Mouse (Mus musculus) urinary bladder, adult 2 months (tissue): ENCODE measurements at regions not wholly inside any gene's neighbourhood (a gene's known extent, or its start where the extent isn't known, plus 50 kb on each side); places are given as distances from the start of the nearest gene placed in this dataset.

Experiments
- DNase-seq: peaks from one replicate; pipeline ENCODE4 v3.0.0; 2022; ENCODE audit warnings: low spot score

DNA sequence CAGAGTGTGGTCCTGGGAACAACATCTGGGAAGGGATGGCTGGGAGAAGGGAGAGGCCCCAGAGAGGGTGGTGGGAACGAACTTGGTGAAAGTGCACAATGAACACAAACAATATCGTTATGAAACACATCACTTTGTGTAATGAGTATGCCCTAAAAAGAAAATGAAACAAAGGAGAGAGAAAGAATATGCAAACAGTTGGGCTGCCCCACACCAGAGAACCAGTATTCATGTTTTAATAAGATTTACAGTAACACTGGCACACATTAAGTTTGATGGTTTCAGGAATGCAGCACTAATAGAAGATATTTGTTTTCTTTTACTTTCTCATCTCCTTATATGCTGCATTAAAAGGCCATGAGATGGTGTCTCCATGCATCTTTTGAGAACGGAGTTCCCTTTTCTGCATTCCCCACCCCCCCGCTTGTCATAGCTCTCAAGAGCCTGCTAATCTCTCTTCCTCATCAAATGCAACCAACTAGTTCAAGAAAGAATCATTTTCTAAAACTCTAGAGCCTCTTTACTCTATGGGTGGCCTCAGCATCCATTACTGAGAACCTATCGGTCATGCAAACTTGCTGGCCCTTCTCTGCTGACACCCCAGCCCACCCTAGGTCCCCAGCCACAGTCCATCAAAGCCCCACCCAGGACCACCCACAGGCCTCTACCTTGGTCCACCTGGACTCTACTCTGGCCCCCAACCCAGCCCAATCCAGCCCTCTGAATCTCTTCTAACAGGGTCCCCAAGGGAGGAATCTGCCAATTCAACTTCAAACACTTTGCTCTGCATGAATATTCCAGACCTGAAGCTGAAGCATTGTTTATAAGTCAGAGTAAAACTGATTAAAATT, 379.0 kb upstream of the Nrp1 start:
- no peak for DNase-seq

DNA sequence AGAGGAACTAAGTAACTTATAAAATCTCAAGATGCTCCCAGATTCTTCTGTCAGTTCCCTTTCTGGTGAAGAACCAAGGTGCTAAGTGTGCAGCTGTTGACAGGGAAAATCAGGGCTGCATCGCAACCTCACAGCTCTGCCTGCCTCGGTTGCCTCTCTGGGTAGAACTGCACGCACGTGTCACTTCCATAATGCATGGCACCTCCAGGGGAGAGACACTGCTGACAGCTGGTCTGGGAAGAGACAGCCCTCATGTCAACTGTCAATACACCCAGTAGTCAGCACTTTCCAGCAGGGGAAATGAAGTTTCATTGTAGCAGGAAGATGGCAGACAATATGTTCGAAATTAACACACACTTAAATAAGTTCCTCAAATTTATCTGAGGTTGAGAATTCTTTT, 376.2 kb upstream of the Nrp1 start:
- DNase-seq, result no peak

DNA sequence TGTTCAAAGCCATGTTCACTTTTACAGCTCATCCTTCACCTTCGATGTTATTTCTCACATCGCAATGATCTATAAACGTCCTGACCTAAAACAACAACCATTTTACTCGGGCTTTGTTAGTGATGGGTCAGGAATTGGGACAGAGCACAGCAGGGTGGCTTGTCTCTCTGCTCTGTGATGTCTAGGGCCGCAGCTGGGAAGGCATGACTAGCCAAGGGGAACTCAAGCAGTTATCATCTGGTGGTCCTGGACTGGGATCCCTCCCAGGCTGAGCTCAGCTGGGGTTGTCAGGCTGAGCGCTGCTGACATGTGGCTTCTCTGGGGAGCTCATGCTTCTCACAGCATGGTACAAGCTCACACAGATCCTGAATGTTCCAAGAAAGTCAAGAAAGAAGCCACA, 372.8 kb upstream of the Nrp1 start:
- no peak for DNase-seq

DNA sequence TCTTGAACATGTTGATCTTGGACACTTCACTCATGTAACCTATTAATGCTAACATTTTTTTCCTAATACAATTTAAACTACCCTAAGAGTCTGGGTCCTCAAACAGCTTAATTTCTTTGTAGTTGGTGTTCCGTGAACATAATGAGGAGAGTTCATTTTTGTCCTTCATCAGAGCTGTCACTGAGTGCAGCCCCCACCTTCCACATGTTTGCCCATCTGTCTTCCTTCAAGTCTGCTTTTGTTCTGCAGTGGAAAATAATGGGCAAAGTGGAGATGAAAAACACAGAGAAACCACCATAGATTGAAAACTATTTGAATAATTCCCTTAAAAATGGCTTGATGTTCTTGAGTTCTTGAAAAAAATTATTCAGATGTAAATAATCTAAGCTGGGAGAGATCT, 369.5 kb upstream of the Nrp1 start:
- DNase-seq, result no peak

DNA sequence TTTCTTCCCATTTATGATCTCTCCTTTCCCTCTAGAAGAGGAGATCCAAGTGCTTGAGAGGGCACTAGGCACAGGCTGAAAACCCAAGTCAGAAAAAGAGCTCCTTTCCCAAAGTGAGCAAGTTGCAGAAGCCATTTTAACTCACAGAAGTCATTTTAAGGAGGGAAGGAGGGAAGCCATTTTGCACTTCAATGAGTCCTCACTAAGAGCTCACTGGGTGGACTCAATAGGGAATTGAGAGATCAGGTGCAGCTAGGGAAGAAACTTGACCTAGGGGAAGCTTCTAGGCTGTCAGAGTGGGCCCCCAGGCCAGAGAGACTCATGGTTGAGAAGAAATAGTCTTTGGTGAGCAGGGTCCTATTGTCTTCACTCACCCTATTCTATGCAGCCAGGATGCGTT, 363.5 kb upstream of the Nrp1 start:
- DNase-seq, result no peak

DNA sequence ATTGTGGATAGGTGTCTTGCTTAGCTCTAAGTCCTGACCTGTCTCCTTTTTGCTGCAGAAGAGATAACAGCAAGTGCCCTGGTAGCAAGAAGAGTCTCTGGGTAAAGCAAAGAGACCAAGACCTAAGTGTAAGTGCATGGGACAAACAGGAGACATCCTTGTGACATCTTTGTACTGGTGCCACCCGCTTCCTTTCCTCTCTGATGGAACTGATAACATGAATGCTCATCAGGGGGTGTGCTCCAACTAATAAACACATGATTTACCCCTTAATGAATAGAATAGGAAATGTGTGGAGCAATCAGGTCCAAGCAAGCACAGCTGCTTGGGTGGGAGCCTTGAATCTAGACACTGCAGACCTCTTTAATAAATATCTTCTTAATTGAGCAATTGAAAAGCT, 362.9 kb upstream of the Nrp1 start:
- DNase-seq, result no peak

DNA sequence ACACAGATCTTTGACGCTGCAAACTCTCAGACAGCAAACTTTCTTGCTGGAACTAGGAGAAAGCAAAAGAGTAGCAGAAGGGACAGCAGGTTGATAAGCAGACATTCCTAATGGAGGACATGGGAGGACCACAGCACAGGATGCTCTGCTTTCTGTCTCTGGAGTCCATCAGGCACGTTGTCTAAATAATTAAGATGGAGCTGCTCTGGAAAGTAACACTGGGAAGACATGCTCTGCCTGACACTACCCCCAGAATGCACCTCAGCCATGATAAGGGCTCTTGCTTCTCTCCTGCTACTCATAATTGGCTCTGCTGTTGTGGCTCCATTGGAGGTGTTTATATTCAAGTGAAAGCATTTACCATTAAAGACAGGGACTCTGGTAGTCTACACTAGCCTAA, 356.0 kb upstream of the Nrp1 start:
- DNase-seq, result no peak

DNA sequence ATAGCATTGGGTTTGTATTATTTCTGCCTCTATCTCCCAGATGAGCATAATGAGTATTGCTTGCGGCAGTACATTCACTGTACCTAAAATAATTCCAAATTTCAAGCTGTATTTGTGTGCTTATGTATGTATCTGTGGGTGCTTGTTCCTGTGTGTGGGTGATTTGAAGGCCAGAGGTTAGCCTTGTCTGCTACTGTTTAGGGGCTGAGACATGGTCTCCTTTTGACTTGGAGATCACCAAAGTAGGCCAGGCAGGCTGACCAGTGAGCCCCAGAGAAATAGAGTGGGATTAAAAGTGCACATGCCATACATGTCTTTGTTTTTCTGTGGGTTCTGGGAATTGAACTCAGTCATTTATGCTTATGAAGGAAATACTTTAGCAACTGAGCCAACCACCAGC, 355.6 kb upstream of the Nrp1 start:
- no peak for DNase-seq

DNA sequence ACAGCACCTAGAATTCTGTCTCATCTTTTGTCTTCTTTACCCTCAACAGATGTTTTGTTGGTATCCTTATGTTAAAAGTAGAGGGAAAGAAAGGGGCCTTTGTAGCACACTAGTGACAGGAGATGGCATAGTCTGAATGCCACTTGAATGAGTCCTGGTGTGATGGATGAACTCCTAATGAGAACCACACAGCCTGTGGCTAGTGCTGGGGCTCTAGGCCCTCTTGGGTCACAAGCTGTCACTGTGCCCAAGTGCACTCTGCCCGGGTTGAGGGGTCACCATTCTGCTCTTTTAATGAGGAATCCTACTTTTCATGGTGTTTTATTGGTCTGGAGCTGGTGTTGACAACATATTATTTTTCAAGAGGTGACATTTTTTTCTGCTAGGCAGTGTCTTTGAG, 355.0 kb upstream of the Nrp1 start:
- DNase-seq, result no peak

DNA sequence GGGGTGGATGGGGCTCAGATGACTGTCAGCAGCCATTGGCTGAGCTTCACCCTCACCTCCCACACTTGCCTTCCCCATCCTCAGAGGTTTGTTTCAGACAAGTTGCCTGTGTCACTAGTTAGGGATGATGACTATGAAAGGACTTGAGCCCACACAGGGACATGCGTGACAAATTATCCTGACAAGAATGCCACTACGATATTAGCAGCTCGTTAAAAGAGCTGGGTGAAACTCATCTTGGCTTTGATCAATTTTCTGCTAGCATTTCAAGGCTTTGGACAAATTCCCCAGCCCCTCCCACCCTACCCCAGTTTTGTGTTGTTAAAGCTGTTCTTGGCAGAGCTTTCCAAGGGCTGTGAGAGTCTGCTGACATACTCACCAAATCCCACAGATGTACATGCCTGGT, 354.5 kb upstream of the Nrp1 start:
- DNase-seq, result no peak

DNA sequence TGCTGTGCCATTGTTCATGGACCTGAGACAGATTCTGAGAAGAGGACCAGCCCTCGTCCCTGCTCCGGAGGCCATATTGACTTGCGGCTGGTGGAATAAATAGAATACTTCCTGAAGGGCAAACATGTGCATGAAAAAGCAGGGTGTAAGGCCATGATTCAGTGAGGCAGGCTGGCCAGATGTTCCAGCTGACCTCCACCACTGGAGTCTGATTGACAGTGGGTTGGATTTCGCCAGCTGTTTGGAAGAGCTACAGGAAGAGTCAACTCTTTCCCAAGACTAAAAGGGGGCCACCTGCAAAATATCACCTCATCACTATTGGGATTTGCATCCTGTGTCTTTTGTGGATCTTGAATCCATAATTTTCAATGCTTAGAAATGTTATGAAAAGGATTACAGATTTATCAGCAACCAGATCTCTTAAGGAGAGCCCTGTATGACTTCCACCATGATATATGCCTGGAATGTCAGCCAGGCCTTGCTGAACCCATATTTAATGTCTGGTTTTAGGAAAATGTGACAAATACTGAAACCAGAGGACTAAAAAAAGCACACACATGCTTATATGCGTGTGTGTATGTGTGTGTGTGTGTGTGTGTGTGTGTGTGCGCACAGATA, 348.9 kb upstream of the Nrp1 start:
- DNase-seq, result no peak

DNA sequence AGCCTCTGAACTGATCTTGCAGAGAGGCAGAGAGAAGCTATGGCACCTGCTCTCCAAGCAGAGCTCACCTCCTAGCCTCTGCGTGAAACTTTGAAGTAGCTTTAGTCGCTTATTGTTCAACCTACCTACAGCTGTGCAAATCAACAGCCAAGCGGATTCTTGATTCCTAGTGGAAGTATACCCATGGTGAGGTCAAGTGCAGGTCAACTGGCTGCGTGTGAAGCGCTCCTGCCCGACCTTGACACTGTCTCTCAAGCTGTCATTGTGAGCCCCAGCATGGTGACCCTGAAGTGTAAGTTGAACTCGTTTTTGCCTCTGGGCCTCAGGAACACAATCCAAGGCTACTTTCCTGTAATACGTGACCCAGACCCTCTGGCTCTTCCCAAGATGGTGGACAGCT, 341.2 kb upstream of the Nrp1 start:
- DNase-seq, result no peak

DNA sequence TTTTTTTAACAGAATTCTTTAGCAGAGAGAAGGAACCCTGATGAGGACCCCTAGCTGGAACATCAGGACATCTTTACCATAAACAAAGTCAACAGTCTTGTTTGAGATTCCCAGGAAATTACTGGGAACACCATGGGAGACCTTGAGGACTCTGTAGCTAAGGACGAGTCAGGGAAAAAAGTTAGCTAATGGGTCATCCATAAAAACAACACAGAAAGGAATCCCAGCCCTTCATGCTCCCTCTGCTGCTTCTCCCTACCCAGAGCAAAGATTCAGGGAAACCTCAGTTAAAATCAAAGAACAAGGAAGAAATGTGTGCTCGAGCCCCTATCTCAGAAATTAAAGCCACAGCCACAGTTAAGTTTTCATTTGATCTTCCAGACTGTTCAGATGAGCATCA, 334.7 kb upstream of the Nrp1 start:
- DNase-seq, result no peak

DNA sequence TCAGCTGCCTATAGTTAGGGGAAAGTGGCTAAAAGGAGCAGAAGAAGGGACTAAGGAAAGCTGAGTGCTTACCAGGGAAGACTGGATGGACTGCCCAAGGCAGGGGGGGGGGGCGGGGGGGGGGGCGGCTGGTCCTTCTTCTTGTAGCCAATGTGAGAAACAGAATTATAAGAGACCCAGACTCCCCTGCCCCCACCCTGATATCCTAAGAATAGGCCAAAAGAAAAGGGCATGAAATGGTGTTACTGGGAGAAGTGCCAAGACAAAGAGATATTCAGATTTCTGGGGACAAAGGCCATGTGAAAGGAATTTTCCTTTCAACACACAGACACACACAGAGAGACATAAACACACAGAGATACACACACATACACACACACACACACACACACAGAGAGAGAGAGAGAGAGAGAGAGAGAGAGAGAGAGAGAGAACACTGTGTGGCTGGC, 333.6 kb upstream of the Nrp1 start:
- DNase-seq, result no peak

DNA sequence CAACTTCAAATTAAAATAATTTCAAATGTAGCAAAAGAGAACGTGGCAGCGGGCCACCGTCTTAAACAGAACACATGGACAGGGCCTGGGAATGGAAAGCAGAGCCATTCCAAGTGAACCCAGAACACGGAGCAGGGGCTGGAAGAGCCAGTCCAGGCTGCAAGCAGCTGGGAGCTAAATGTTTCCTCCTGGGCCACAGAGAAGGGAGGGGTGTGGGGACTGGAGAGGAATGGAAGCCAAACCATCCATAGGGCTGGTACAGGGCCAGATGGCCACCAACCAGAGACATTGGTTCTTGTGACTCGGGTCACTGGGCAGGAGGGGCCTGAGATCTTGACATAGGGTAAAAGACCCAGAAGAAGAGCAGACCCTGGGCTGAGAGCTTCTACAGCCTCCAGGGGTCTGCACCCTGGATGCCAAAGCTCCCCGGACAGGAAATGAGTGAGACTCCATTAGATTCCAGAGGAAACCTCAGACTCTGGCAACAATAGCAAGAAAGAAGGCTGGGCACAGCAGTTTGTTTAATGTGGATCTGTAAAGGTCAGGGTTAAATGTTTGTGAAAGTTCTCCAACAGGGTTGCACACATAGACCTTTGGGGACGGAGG, 333.1 kb upstream of the Nrp1 start:
- DNase-seq, result no peak

DNA sequence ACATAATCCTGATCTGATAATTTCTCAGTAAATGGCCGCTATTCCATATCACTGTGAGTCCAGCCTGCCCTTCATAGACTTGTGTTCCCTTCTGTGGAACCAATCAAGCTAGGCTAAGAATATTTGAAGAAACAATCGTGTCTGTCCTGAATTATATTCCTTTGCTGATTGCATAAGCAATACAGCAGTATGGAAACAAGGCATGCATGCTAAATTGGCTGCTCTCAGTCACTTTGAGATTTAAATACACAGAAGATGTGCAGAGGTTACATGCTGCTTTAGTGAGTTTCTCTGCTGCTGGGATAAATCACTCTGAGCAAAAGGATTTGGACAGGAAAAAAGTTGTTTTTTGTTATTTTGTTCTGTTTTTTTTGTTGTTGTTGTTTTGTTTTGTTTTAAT, 331.4 kb upstream of the Nrp1 start:
- DNase-seq, result no peak

DNA sequence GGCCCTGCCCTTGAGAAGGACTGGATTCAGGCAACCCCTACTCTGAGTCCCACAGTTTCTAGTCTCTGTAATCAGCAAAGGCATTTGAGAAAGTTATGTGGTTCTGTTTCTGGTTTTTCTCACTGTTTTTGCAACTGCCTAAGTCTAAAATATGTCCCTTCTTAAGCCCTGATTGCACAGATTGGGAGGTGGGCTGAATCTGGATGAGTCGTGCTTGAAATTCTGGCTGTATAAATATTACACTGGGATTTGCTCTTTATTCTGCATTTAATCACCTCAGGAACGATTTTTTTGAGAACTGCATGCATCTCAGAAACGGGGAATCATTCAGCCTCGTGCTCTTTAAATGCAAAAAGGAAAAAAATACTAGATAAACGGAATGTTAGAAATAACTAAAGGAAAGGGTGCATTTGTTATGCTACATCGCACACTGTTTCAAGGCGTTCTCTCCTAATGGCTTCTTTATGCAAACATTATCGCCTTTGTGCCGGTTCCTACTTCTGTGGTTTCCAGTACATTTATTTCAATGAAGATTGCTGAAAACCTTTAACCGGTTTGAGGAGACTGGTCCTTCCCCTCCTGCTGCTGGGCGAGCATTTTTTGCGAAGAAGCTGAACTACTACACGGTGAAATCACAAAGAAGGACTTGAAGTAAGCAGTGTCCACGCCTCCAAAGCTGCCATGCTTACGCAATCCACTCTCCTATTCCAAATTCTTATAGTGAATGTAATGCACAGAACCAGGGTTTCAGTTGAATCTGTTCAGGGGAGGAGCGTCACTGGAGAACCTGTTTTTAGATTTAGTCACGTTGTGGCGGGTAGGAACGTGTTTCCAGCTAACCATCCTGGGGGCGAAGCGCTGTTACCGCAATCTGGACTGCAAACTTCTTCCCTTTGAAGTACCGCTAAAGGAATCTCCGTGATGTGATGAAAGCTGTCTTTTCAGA, 327.8 kb upstream of the Nrp1 start:
- no peak for DNase-seq

DNA sequence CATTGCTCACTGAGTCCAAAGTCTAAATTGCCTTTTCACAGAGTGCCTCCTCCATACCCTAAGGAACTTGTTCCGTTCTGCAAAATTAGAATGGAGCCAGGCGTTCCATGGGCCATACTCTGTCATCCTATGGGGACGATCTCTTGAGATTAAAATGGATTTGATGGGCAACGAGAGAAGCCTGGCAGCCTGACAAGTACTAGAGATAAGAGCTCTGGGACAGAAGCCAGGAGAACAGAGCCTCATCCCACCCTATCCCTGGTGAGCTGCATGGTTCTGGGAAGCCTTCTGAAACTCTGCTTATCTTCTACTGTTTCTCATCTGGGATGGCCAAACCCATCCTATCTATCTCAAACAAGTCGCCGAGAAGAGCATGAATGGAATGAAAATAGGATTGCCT, 324.3 kb upstream of the Nrp1 start:
- no peak for DNase-seq

DNA sequence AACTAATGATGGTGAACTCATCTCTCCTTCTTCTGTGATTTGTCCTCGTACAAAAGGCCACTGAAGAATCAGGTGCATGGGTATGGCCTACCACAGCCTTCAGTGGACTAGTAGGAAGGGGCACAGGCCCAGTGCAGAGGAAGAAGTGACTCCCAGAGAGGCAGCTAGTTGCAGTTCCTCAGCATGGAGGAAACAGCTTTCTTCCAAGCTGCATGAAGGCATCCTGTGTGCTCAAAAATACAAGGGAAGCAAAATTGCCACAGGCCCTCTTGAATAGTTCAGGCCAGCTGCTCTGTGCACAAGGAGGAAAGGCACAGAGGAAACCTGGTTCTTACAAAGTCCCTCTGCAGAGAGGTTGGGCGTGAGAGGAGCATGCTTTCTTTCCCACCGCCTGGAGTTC, 322.7 kb upstream of the Nrp1 start:
- no peak for DNase-seq

DNA sequence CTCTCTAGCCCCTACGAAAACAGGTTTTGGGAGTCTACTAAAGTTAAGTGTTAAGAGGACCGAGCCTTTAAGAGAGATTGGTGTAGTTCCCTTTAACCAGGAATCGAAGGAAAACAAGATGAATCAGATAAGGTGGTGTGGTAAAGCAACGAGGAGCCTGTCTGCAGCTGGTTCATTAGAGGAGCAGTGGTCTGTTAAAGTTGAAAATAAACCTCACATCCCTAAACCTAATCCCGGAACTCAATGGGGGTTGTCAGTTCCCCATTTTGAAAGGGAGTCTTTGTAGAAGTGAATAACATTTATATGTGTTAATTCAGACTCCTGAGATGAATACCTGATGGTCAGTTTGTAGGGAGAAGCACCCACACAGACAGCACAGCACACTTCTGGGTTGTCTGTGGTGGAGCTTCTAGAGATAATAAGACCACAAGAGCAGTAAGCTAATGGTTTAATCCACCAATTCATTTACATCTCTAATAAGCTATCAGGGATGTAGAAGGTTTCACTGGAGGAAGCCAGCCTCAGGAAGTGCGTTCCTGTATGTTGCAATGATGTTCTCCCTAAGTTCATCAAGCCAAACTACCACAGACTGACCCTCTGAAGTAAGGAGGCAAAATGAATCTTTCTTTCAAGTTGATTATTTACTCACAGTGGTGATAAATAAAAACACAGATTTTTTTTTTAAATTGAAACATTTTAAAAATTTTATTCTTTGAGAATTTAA, 318.9 kb upstream of the Nrp1 start:
- no peak for DNase-seq

DNA sequence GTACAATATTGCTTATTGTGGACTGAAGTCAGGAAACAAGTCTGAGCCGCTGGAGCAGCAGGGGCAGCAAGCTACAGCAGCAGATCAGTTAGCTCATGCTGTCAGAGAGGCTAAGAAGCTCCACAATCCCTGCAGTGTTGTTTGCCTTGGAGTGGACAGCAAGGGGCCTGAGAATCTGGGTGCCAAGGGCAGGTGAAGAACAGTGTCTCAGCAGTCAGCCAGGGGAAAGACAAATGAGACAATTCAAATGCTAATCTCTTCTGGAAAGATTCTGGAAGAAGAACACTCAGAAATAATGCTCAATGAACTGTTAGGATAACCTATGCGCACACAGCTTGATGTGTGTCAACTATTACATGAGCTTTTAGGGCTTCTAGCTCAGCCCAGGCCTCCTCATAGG, 315.5 kb upstream of the Nrp1 start:
- no peak for DNase-seq

DNA sequence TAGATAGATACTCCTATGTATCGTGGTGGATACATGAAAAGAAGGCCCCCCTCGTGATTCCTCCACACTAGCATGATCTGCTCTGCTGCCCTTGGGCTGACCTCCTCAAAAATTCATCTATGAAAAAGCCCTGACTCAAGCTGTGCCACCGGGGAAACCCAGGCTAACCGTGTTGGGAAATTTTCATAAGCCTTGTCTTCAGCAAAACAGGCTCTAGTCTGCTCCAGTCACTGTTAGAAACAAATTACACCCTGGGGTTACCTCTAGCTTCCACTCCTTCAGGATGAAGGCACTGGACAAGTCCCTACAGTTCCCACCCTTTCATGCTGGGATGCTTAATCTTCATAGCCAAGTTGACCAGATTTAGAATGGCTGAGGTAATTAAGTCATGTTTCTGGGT, 315.0 kb upstream of the Nrp1 start:
- no peak for DNase-seq
